Mouse (Mus musculus): ENCODE results near the gene Bicd2. TPM values are rescaled to one million over a fixed set of nuclear protein-coding genes. Genes with fewer than 3 reads are reported as not detected.

Gene Bicd2
- polyA plus RNA-seq (2015; fragmentation: Nextera tagmentation; extraction: Ambion mirVana): 28.3 and 29.2 TPM in 2 replicates

DNA sequence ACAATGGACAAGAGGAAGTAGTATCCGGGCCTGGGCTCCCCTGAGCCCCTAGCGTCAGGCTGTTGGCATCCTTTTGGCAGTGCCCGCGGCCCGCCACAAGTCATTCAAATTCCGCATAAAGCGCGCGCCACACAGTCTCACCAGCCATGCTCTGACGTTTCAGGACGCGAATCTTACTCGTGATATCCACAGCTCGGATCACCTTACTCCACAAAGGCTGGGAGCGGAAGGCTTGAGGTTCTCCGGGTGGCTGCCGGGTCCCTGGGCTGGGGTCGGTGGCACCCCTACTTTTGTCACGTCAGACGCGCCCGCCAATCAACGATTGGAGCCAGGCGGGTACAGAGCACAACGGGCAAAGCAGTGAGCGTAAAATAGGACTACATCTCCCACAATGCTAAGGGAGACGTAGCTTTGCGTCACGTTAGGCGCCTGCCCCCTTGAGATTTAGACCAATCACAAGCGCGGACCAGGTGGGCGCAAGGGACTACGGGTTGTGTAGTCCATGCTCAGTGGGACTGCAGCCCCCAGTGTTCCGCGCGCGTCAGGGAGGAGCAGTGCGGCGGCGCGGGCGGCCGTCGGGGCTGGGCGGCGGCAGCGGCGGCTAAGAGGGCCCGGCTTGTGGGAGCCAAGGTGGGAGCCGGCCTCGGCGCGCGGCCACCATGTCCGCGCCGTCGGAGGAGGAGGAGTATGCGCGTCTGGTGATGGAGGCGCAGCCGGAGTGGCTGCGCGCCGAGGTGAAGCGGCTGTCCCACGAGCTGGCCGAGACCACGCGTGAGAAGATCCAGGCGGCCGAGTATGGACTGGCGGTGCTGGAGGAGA, at the start of gene Bicd2:
TSS of gene Bicd2 (plus strand) at position 574 of the 819 bp plus-strand sequence.
- Histone ChIP-seq H3K9ac (peak within 1 kb of the TSS; percentile 93), H3K4me1 (peaks cover 47% of the 10 kb centered on the region), H3K4me2 (peak within 1 kb of the TSS; percentile 82), H3K36me3 (replicated peaks) (no peaks in the 10 kb centered on the region), H3K4me3 (peak within 1 kb of the TSS; percentile 87), H3K27ac (peak within 1 kb of the TSS; percentile 87), H3K9me3 (no peaks in the 10 kb centered on the region), H3K27me3 (replicated peaks) (no peaks in the 10 kb centered on the region)
- WGBS: under 1% methylated on average over 74 of the region's 74 CpGs
- ATAC-seq (replicated peaks): peak; percentile 99

GRCm38 (mm10) chr13:49291949-49292348, 49.4 kb upstream of the Bicd2 start:
- no peaks in the 10 kb centered on the region for H3K36me3 ChIP-seq (replicated peaks)
- no peak for ATAC-seq (replicated peaks)
- H3K27me3 ChIP-seq (replicated peaks): no peaks in the 10 kb centered on the region
- H3K9ac ChIP-seq: no peak overlapping the region
- no peak overlapping the region for H3K4me3 ChIP-seq
- H3K9me3 ChIP-seq: no peaks in the 10 kb centered on the region
- 89% methylated on average over 6 of the region's 6 CpGs for WGBS
- H3K27ac ChIP-seq: no peak overlapping the region
- no peak overlapping the region for H3K4me2 ChIP-seq
- H3K4me1 ChIP-seq: no peaks in the 10 kb centered on the region

GRCm38 (mm10) chr13:49294108-49294507, 47.3 kb upstream of the Bicd2 start:
- ATAC-seq (replicated peaks): no peak
- Histone ChIP-seq H3K9me3 (no peaks in the 10 kb centered on the region), H3K4me2 (no peak overlapping the region), H3K27ac (no peak overlapping the region), H3K27me3 (replicated peaks) (no peaks in the 10 kb centered on the region), H3K9ac (no peak overlapping the region), H3K4me1 (no peaks in the 10 kb centered on the region), H3K4me3 (no peak overlapping the region), H3K36me3 (replicated peaks) (no peaks in the 10 kb centered on the region)
- WGBS: 82% methylated on average over 9 of the region's 9 CpGs

- H3K27ac ChIP-seq: no peak overlapping the region
- H3K4me2 ChIP-seq: no peak overlapping the region
- no peak overlapping the region for H3K9ac ChIP-seq
- H3K9me3 ChIP-seq: no peaks in the 10 kb centered on the region
- WGBS: 84% methylated on average over 7 of the region's 7 CpGs
- no peak for ATAC-seq (replicated peaks)
- H3K27me3 ChIP-seq (replicated peaks): no peaks in the 10 kb centered on the region
- no peak overlapping the region for H3K4me3 ChIP-seq
- H3K36me3 ChIP-seq (replicated peaks): no peaks in the 10 kb centered on the region
- no peaks in the 10 kb centered on the region for H3K4me1 ChIP-seq
Observed at GRCm38 (mm10) chr13:49296270-49296669, 45.1 kb upstream of the Bicd2 start.

DNA sequence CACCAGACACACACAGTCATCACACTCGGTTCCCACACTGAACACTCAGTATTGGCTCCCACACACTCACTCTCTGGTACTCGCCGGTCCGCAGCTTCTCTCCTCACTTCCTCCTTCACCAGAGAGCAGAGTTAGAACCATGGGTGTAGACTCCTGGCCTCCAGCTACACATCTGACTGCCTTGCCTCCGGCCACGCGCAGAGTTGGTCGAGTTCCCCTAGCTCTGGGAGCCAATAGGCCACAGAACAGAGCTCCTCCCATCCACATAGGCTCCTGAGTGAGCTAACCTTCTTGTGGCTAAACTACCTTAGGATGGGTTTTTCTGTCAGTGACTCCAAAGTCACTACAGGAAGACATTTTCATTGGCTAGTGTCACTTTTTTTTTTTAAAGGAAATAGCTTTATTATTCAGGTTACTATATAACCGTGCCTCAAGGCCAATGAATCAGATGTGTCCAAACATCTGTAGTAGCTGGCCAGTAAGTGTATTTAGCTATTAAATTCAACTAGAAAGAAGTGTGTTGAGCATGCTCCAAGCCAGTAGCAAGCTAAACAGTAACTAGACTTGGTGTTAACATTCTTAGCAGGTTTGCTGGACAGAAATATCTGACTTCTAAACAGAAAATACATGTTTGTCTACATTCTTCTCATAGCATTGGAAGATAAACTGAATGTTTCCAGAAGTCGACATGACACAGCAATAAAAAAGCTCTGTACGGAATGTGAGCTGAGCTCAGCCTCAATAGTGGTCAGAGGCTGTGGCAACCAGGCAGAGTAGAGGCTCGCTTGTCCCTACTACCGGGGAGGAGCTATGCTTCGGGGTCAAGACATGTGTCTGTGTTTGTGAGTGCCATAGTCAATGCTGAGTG, 42.6 kb upstream of the Bicd2 start:
- 91% methylated on average over 14 of the region's 14 CpGs for WGBS

GRCm38 (mm10) chr13:49300771-49301170, 40.6 kb upstream of the Bicd2 start:
- no peak overlapping the region for H3K4me2 ChIP-seq
- WGBS: 73% methylated on average over 1 of the region's 1 CpGs
- H3K36me3 ChIP-seq (replicated peaks): no peaks in the 10 kb centered on the region
- H3K9ac ChIP-seq: no peak overlapping the region
- no peak for ATAC-seq (replicated peaks)
- H3K4me1 ChIP-seq: no peaks in the 10 kb centered on the region
- no peaks in the 10 kb centered on the region for H3K27me3 ChIP-seq (replicated peaks)
- H3K4me3 ChIP-seq: no peak overlapping the region
- no peak overlapping the region for H3K27ac ChIP-seq
- no peaks in the 10 kb centered on the region for H3K9me3 ChIP-seq

More for the DNA sequence above, 42.6 kb upstream of the Bicd2 start:
- no peak overlapping the region for H3K4me2 ChIP-seq
- no peak overlapping the region for H3K4me3 ChIP-seq
- no peak overlapping the region for H3K9ac ChIP-seq
- no peak for ATAC-seq (replicated peaks)
- no peak overlapping the region for H3K27ac ChIP-seq
- no peaks in the 10 kb centered on the region for H3K9me3 ChIP-seq
- H3K36me3 ChIP-seq (replicated peaks): no peaks in the 10 kb centered on the region
- H3K4me1 ChIP-seq: no peaks in the 10 kb centered on the region
- no peaks in the 10 kb centered on the region for H3K27me3 ChIP-seq (replicated peaks)

GRCm38 (mm10) chr13:49306771-49307310, 34.5 kb upstream of the Bicd2 start:
- H3K36me3 ChIP-seq (replicated peaks): no peaks in the 10 kb centered on the region
- no peak overlapping the region for H3K4me2 ChIP-seq
- H3K4me1 ChIP-seq: no peaks in the 10 kb centered on the region
- no peaks in the 10 kb centered on the region for H3K27me3 ChIP-seq (replicated peaks)
- 80% methylated on average over 7 of the region's 7 CpGs for WGBS
- no peak overlapping the region for H3K27ac ChIP-seq
- ATAC-seq (replicated peaks): no peak
- H3K9ac ChIP-seq: no peak overlapping the region
- H3K9me3 ChIP-seq: no peaks in the 10 kb centered on the region
- H3K4me3 ChIP-seq: no peak overlapping the region

DNA sequence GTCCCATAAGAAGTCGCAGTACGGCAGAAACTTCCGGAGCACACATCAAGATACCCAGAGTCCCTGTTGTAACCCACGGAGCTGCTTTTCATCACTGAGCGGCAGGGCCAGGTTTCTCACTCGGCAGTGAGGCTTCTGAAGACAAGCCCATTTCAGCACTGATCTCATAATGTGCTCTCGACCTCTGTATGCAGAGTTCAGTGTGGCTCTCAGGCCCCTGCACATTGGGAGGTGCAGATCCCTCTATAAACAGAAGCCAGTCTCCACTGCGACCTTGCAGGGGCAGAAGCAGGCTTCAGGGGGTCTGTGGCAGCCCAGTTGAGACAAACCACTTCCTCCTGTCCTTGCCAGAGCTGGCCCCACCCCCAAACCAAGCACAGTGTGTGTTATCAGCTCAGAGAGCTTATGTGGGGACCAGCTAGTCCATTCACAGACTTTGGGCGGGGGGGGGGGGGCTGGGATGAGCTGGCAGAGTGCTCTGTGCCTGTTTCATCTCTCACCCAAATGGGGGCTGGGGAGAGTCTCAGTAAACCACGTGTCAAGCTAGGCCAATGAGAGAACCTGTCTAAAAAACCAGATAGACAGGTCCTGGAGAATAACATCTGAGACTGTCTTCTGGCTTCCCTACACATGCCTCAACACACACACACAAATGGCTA, 33.9 kb upstream of the Bicd2 start:
- Histone ChIP-seq H3K36me3 (replicated peaks) (no peaks in the 10 kb centered on the region), H3K9ac (no peak overlapping the region), H3K4me3 (no peak overlapping the region), H3K4me1 (no peaks in the 10 kb centered on the region), H3K27ac (no peak overlapping the region), H3K4me2 (no peak overlapping the region), H3K9me3 (no peaks in the 10 kb centered on the region), H3K27me3 (replicated peaks) (no peaks in the 10 kb centered on the region)
- 42% methylated on average over 10 of the region's 10 CpGs for WGBS
- peak; percentile 58 for ATAC-seq (replicated peaks)

DNA sequence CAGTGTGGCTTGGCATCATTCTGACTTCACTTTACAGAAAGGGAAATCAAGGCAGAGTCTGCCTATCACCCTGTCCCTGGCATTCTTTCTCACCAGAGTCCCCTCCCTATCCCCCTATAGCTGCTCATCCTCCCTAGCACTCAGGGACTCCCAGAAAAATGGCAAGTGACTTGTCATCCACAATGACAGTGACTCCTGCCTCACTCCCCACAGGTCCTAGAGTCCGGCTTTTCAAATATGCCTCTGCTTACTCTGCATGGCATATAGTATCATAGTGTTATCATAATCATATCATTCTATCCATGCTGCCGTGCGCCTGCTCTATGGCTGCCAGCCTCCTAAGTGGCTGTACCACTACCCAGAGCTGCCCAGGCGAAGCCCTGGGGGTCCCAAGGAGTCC, 33.2 kb upstream of the Bicd2 start:
- ATAC-seq (replicated peaks): no peak
- Histone ChIP-seq H3K4me1 (no peaks in the 10 kb centered on the region), H3K4me2 (no peak overlapping the region), H3K27me3 (replicated peaks) (no peaks in the 10 kb centered on the region), H3K36me3 (replicated peaks) (no peaks in the 10 kb centered on the region), H3K4me3 (no peak overlapping the region), H3K9me3 (no peaks in the 10 kb centered on the region), H3K27ac (no peak overlapping the region), H3K9ac (no peak overlapping the region)
- 94% methylated on average over 4 of the region's 4 CpGs for WGBS

- no peak for ATAC-seq (replicated peaks)
- H3K9me3 ChIP-seq: no peaks in the 10 kb centered on the region
- no peak overlapping the region for H3K27ac ChIP-seq
- H3K4me3 ChIP-seq: no peak overlapping the region
- no peak overlapping the region for H3K9ac ChIP-seq
- no peaks in the 10 kb centered on the region for H3K36me3 ChIP-seq (replicated peaks)
- WGBS: 84% methylated on average over 16 of the region's 16 CpGs
- H3K27me3 ChIP-seq (replicated peaks): no peaks in the 10 kb centered on the region
- H3K4me2 ChIP-seq: no peak overlapping the region
- no peaks in the 10 kb centered on the region for H3K4me1 ChIP-seq
Observed at GRCm38 (mm10) chr13:49308861-49309403, 32.5 kb upstream of the Bicd2 start.

- no peak overlapping the region for H3K4me3 ChIP-seq
- no peaks in the 10 kb centered on the region for H3K4me1 ChIP-seq
- no peaks in the 10 kb centered on the region for H3K27me3 ChIP-seq (replicated peaks)
- H3K9ac ChIP-seq: no peak overlapping the region
- H3K36me3 ChIP-seq (replicated peaks): no peaks in the 10 kb centered on the region
- H3K27ac ChIP-seq: no peak overlapping the region
- no peak overlapping the region for H3K4me2 ChIP-seq
- ATAC-seq (replicated peaks): no peak
- whole genome bisulfite sequencing: 93% methylated on average over 1 of the region's 1 CpGs
- no peaks in the 10 kb centered on the region for H3K9me3 ChIP-seq
Observed at GRCm38 (mm10) chr13:49309501-49309900, 31.9 kb upstream of the Bicd2 start.

GRCm38 (mm10) chr13:49311642-49312041, 29.7 kb upstream of the Bicd2 start:
- H3K27me3 ChIP-seq (replicated peaks): no peaks in the 10 kb centered on the region
- H3K9ac ChIP-seq: no peak overlapping the region
- H3K36me3 ChIP-seq (replicated peaks): no peaks in the 10 kb centered on the region
- 91% methylated on average over 7 of the region's 7 CpGs for WGBS
- no peak for ATAC-seq (replicated peaks)
- H3K27ac ChIP-seq: no peak overlapping the region
- peaks cover 5% of the 10 kb centered on the region; the same call in 1 of the 2 replicates for H3K4me1 ChIP-seq
- no peak overlapping the region for H3K4me2 ChIP-seq
- H3K9me3 ChIP-seq: no peaks in the 10 kb centered on the region
- H3K4me3 ChIP-seq: no peak overlapping the region

Measured in midbrain, embryonic 15.5 days (tissue).